Mouse (Mus musculus): Measurements from ENCODE around the gene Mlxipl. TPM values are rescaled to one million over a fixed set of nuclear protein-coding genes. Genes with fewer than 3 reads are reported as not detected.

Gene Mlxipl
- polyA plus RNA-seq, 1 experiment from 2014 or later, result 1.6 TPM

DNA sequence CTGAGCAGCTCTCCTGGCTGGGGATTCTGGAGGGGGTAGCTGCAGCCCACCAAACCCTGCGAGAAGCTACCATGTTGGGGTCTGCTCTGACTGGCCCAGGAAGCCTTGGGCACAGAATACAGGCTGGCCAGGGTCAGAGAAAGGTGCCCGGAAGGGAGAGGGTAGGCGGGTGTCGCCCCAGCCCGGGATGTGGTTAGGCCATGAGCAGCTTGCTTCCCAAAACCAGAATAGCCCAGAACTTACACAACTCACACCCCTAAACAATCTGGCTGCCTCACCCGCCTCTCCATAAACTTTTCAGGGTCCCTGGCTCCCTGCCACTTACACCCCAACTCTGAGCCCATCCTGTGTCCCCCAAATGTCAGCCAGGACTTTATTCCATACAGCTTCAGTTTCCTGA is 38.0 kb downstream of the Mlxipl start:
- no peak for ATAC-seq
- H3K4me3 ChIP-seq (replicated peaks), result no peak overlapping the region
- H3K27ac ChIP-seq, result no peak overlapping the region
- 88% methylated on average over 6 of the region's 6 CpGs for WGBS
- H3K9ac ChIP-seq (replicated peaks), result no peak overlapping the region
- no peaks in the 10 kb centered on the region for H3K4me1 ChIP-seq (replicated peaks)
- no peak overlapping the region for H3K4me2 ChIP-seq (replicated peaks)
- no peaks in the 10 kb centered on the region for H3K9me3 ChIP-seq
- H3K36me3 ChIP-seq, result no peaks in the 10 kb centered on the region
- H3K27me3 ChIP-seq, result peaks cover 6% of the 10 kb centered on the region

DNA sequence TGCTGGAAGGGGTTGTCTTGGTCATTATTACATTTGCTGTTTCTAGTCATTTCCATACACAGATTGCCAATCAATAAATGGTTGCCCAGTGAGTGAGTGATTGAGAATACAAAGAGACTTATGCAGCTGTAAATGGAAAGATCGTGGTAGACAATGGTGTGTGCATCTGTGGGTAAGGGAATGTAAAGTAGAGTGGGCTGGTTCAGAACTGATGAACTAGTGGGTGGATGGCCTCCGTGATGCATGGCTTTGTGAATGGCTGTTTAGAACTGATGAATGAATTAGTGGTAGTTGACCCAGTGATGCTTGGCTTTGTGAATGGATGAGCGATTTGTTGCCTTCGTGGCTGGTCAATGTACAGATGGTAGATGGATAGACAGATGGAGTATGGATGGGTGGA is 40.1 kb downstream of the Mlxipl start:
- Histone ChIP-seq H3K4me3 (replicated peaks) (no peak overlapping the region), H3K4me2 (replicated peaks) (no peak overlapping the region), H3K9me3 (no peaks in the 10 kb centered on the region), H3K27me3 (peaks cover 27% of the 10 kb centered on the region), H3K9ac (replicated peaks) (no peak overlapping the region), H3K36me3 (no peaks in the 10 kb centered on the region), H3K4me1 (replicated peaks) (peaks cover 10% of the 10 kb centered on the region), H3K27ac (no peak overlapping the region)
- no peak for ATAC-seq
- 91% methylated on average over 4 of the region's 4 CpGs for WGBS

DNA sequence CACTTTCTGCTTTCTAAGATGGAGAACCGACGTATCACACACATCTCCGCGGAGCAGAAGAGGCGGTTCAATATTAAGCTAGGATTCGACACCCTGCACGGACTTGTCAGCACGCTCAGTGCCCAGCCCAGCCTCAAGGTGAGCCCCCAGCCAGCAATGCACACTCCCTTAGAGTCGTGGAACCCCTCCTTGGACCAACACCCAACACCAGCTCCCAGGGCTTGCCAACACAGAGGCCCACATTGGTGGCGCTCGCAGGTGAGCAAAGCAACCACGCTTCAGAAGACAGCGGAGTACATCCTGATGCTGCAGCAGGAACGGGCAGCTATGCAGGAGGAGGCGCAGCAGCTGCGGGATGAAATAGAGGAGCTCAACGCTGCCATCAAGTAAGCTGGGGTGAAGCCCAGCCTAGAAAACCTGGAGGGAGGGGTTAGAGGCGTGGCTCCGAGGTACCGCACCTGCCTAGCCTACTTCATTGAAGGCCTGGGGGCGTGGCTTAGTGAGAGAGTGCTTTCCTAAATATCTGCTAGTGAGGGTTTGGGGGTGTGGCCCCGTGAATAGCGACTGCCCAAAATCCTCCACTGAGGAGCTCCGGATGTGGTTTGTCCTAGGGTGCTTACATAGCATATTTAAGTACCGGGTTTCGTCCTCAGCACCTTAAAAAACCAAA is 44.2 kb downstream of the Mlxipl start:
- 4% methylated on average over 26 of the region's 26 CpGs for WGBS
- Histone ChIP-seq H3K4me1 (replicated peaks) (peaks cover 10% of the 10 kb centered on the region), H3K36me3 (no peaks in the 10 kb centered on the region), H3K27ac (no peak overlapping the region), H3K27me3 (peaks cover 36% of the 10 kb centered on the region), H3K4me3 (replicated peaks) (peak overlapping the region; percentile 22), H3K4me2 (replicated peaks) (peak overlapping the region; percentile 45), H3K9me3 (no peaks in the 10 kb centered on the region), H3K9ac (replicated peaks) (no peak overlapping the region)
- no peak; the same call in 1 of the 2 replicates for ATAC-seq

- peaks cover 10% of the 10 kb centered on the region for H3K4me1 ChIP-seq (replicated peaks)
- peaks cover 36% of the 10 kb centered on the region for H3K27me3 ChIP-seq
- 4% methylated on average over 8 of the region's 8 CpGs for WGBS
- no peak overlapping the region for H3K9ac ChIP-seq (replicated peaks)
- no peak for ATAC-seq
- no peaks in the 10 kb centered on the region for H3K36me3 ChIP-seq
- no peak overlapping the region for H3K27ac ChIP-seq
- H3K9me3 ChIP-seq, result no peaks in the 10 kb centered on the region
- peak overlapping the region; percentile 22 for H3K4me3 ChIP-seq (replicated peaks)
- H3K4me2 ChIP-seq (replicated peaks), result peak overlapping the region; percentile 45
These were observed 44.8 kb downstream of the Mlxipl start for GRCm38 (mm10) chr5:135134534-135134933.

DNA sequence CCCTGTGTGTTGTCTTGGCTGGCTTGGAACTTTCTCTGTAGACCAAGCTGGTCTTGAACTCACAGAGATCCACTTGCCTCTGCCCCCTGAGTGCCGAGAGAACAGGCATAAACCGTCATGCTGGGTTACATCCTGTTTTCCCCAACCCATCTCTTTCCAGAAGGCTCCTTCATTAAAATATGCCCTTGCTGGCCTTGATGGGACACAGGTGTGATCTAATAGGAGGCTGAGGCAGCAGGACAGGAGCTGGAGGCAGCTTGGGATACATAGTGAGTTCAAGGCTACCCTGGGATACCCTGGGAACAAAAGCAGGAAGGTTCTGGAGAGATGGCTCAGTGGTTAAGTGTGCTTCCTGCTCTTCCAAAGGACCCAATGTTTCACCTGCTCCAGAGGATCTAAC is 50.2 kb downstream of the Mlxipl start:
- Histone ChIP-seq H3K36me3 (no peaks in the 10 kb centered on the region), H3K27ac (no peak overlapping the region), H3K4me2 (replicated peaks) (no peak overlapping the region), H3K27me3 (peaks cover 8% of the 10 kb centered on the region), H3K9me3 (no peaks in the 10 kb centered on the region), H3K4me3 (replicated peaks) (no peak overlapping the region), H3K9ac (replicated peaks) (no peak overlapping the region), H3K4me1 (replicated peaks) (no peaks in the 10 kb centered on the region)
- WGBS, result 74% methylated on average over 2 of the region's 2 CpGs
- ATAC-seq, result no peak

GRCm38 (mm10) chr5:135144469-135144868 is 54.8 kb downstream of the Mlxipl start:
- Histone ChIP-seq H3K9ac (replicated peaks) (no peak overlapping the region), H3K36me3 (no peaks in the 10 kb centered on the region), H3K4me2 (replicated peaks) (no peak overlapping the region), H3K27me3 (no peaks in the 10 kb centered on the region), H3K9me3 (no peaks in the 10 kb centered on the region), H3K4me1 (replicated peaks) (peaks cover 10% of the 10 kb centered on the region), H3K27ac (no peak overlapping the region), H3K4me3 (replicated peaks) (no peak overlapping the region)
- 70% methylated on average over 4 of the region's 4 CpGs for WGBS
- no peak for ATAC-seq

- Histone ChIP-seq H3K9me3 (no peaks in the 10 kb centered on the region), H3K36me3 (no peaks in the 10 kb centered on the region), H3K27me3 (no peaks in the 10 kb centered on the region), H3K4me2 (replicated peaks) (no peak overlapping the region), H3K9ac (replicated peaks) (no peak overlapping the region), H3K4me1 (replicated peaks) (peaks cover 17% of the 10 kb centered on the region), H3K27ac (no peak overlapping the region), H3K4me3 (replicated peaks) (no peak overlapping the region)
- WGBS, result 85% methylated on average over 3 of the region's 3 CpGs
- ATAC-seq, result no peak
These were observed 55.8 kb downstream of the Mlxipl start for GRCm38 (mm10) chr5:135145532-135145931.

DNA sequence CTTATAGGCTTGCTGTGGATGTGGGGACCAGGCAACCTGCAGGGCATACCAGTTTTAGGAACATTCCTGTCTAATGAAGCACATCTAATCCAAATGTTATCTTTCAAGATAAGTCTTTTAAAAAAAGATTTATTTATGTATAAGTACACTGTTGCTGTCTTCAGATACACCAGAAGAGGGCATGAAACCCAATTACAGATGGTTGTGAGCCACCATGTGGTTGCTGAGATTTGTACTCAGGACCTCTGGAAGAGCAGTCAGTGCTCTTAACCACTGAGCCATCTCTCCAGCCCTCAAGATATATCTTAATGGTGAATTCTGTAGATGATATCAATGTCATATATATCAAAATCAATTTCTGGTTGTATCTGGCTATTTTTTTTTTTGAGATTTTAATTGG is 56.3 kb downstream of the Mlxipl start:
- H3K4me1 ChIP-seq (replicated peaks), result peaks cover 17% of the 10 kb centered on the region
- no peaks in the 10 kb centered on the region for H3K27me3 ChIP-seq
- no peak for ATAC-seq
- H3K9ac ChIP-seq (replicated peaks), result no peak overlapping the region
- no peak overlapping the region for H3K4me3 ChIP-seq (replicated peaks)
- no peaks in the 10 kb centered on the region for H3K9me3 ChIP-seq
- H3K4me2 ChIP-seq (replicated peaks), result no peak overlapping the region
- H3K36me3 ChIP-seq, result no peaks in the 10 kb centered on the region
- no peak overlapping the region for H3K27ac ChIP-seq

DNA sequence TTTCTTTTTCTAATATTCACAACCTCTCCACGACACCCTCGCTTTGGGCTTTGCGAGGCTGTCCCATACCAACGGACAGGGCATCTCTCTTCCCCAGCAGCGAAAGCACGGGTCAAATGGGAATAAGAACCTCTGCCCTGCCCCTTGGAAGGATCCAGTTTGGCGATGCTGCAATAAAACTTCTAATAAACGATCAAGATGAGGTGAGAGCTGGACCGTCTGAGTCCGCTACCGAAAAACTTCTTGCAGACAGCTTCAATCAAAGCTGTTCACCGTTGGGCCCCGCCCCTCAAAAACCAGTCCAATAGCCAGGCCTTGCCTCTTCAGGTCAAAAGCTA is 59.0 kb downstream of the Mlxipl start:
- Histone ChIP-seq H3K9me3 (no peaks in the 10 kb centered on the region), H3K27ac (peak overlapping the region; percentile 75), H3K4me1 (replicated peaks) (peaks cover 17% of the 10 kb centered on the region), H3K4me2 (replicated peaks) (peak overlapping the region; percentile 82), H3K9ac (replicated peaks) (peak overlapping the region; percentile 73), H3K4me3 (replicated peaks) (peak overlapping the region; percentile 65), H3K36me3 (peaks cover 3% of the 10 kb centered on the region; the same call in 1 of the 2 replicates), H3K27me3 (no peaks in the 10 kb centered on the region)
- WGBS, result 3% methylated on average over 13 of the region's 13 CpGs
- no peak for ATAC-seq

GRCm38 (mm10) chr5:135149053-135149819 is 59.5 kb downstream of the Mlxipl start, which contains the start of gene Tbl2:
Gene Tbl2, plus strand, starts transcription at chr5:135149657.
- under 1% methylated on average over 63 of the region's 63 CpGs for WGBS

DNA sequence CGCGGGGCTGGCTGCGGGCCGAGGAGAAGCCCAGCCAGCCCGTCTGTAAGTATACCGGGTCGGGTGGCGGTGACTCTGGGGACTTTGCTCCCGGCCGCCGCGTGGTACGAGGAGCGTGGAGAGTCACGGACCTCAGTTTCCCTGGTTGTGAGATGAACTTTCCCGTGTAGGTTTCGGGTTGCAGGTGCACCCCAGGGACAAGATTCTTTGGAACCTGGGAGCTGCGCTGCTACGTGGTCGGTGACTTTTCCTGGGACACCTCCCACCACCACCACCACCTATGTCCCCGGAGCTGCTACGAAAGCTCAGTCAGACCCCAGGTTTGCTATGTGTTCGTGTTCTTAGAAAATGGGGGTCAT is 60.1 kb downstream of the Mlxipl start:
- Histone ChIP-seq H3K27ac (peak overlapping the region; percentile 75; the same call in 1 of the 2 replicates), H3K4me2 (replicated peaks) (peak overlapping the region; percentile 82), H3K4me1 (replicated peaks) (peaks cover 17% of the 10 kb centered on the region), H3K4me3 (replicated peaks) (peak overlapping the region; percentile 65), H3K27me3 (no peaks in the 10 kb centered on the region), H3K9ac (replicated peaks) (peak overlapping the region; percentile 73), H3K9me3 (no peaks in the 10 kb centered on the region), H3K36me3 (peaks cover 13% of the 10 kb centered on the region)
- under 1% methylated on average over 23 of the region's 23 CpGs for WGBS
- ATAC-seq, result no peak

More at GRCm38 (mm10) chr5:135149053-135149819, 59.5 kb downstream of the Mlxipl start, which contains the start of gene Tbl2:
- ATAC-seq, result peak; percentile 97
- peaks cover 8% of the 10 kb centered on the region for H3K36me3 ChIP-seq
- no peaks in the 10 kb centered on the region for H3K27me3 ChIP-seq
- peak within 1 kb of the TSS; percentile 75 for H3K27ac ChIP-seq
- peaks cover 17% of the 10 kb centered on the region for H3K4me1 ChIP-seq (replicated peaks)
- no peaks in the 10 kb centered on the region for H3K9me3 ChIP-seq
- H3K4me3 ChIP-seq (replicated peaks), result peak within 1 kb of the TSS; percentile 65
- H3K9ac ChIP-seq (replicated peaks), result peak within 1 kb of the TSS; percentile 73
- H3K4me2 ChIP-seq (replicated peaks), result peak within 1 kb of the TSS; percentile 82

- 100% methylated on average over 4 of the region's 4 CpGs for WGBS
- no peaks in the 10 kb centered on the region for H3K27me3 ChIP-seq
- no peak overlapping the region for H3K27ac ChIP-seq
- H3K36me3 ChIP-seq, result peaks cover 77% of the 10 kb centered on the region
- no peak overlapping the region for H3K4me2 ChIP-seq (replicated peaks)
- H3K4me1 ChIP-seq (replicated peaks), result no peaks in the 10 kb centered on the region
- no peaks in the 10 kb centered on the region for H3K9me3 ChIP-seq
- H3K9ac ChIP-seq (replicated peaks), result no peak overlapping the region
- ATAC-seq, result no peak
- no peak overlapping the region for H3K4me3 ChIP-seq (replicated peaks)
These were observed 66.8 kb downstream of the Mlxipl start for GRCm38 (mm10) chr5:135156496-135156895.
